Mouse (Mus musculus) intestine, embryonic 16.5 days (tissue): ENCODE data around the gene Cbx7. TPM values are rescaled to one million over a fixed set of nuclear protein-coding genes. Genes with fewer than 3 reads are reported as not detected.
A peak's percentile ranks its signal among the peaks of the same experiment; 100 is the strongest.

Experiments used
- ATAC-seq: fragments of 200-750 bp; cut with Nextera tagmentation; 2 replicates; pipeline ENCODE4 v1.8.0; 2017; ENCODE audit warnings: moderate TSS enrichment, moderate library complexity
- H3K27ac ChIP-seq: fragments of 300-500 bp; sonication (generic); 2 replicates; pipeline ENCODE4 v1.5.1; 2014; ENCODE audit warnings: mild to moderate bottlenecking, low read length
- H3K27me3 ChIP-seq: fragments of 300-500 bp; sonication (generic); replicated peaks from 2 replicates; pipeline ENCODE4 v1.6.1; 2014; ENCODE audit warnings: low read length, control low read depth, mixed read lengths; ENCODE audit not compliant: control insufficient read depth, insufficient read depth
- H3K36me3 ChIP-seq: fragments of 300-500 bp; sonication (generic); 2 replicates; pipeline ENCODE4 v1.6.1; 2014; ENCODE audit warnings: low read length, control low read depth; ENCODE audit not compliant: control insufficient read depth, insufficient read depth
- H3K4me1 ChIP-seq: fragments of 300-500 bp; sonication (generic); 2 replicates; pipeline ENCODE4 v1.6.1; 2014; ENCODE audit warnings: low read length, control low read depth, mixed read lengths; ENCODE audit not compliant: control insufficient read depth, insufficient read depth
- H3K4me2 ChIP-seq: fragments of 300-500 bp; sonication (generic); 2 replicates; pipeline ENCODE4 v1.6.1; 2014; ENCODE audit warnings: low read depth, low read length, control low read depth
- H3K4me3 ChIP-seq: fragments of 300-500 bp; sonication (generic); 2 replicates; pipeline ENCODE4 v1.5.1; 2014; ENCODE audit warnings: mild to moderate bottlenecking, low read length
- H3K9ac ChIP-seq: fragments of 300-500 bp; sonication (generic); 2 replicates; pipeline ENCODE4 v1.6.1; 2014; ENCODE audit warnings: low read depth, low read length
- H3K9me3 ChIP-seq: fragments of 300-500 bp; sonication (generic); 2 replicates; pipeline ENCODE4 v1.6.1; 2016; ENCODE audit warnings: low read length, control low read depth; ENCODE audit not compliant: control insufficient read depth
- WGBS: fragments of 180-500 bp; shearing (Covaris S2); extraction: QIAGEN DNeasy Blood & Tissue Kit; methylation state at CpG from one replicate; pipeline ENCODE4 v1.1.7; 2014; 5-methylcytosine and 5-hydroxymethylcytosine counted together
- polyA plus RNA-seq: library from polyadenylated mRNA; unstranded; fragments of >200 nt; fragmentation: Nextera tagmentation; extraction: Ambion mirVana; gene quantifications from 2 replicates; pipeline ENCODE4 v1.2.1, GENCODE M21; 2015

Gene Cbx7
- polyA plus RNA-seq, 1 experiment from 2014 or later = 3.7 TPM

GRCm38 (mm10) chr15:79985471-79985870, 14.6 kb upstream of the Cbx7 start:
- ATAC-seq = no peak
- WGBS = 66% methylated on average over 9 of the region's 11 CpGs
- Histone ChIP-seq H3K4me2 (no peak overlapping the region), H3K9me3 (no peaks in the 10 kb centered on the region), H3K27ac (no peak overlapping the region), H3K36me3 (no peaks in the 10 kb centered on the region), H3K27me3 (no peaks in the 10 kb centered on the region), H3K4me1 (0 out of 2 replicates have a peak, but pooled peaks cover 6% of the 10 kb centered on the region), H3K9ac (no peak overlapping the region), H3K4me3 (no peak overlapping the region)

- peak; percentile 81 for ATAC-seq
- no peak overlapping the region for H3K4me2 ChIP-seq
- H3K4me1 ChIP-seq = 0 out of 2 replicates have a peak, but pooled peaks cover 6% of the 10 kb centered on the region
- 15% methylated on average over 7 of the region's 7 CpGs for WGBS
- H3K9ac ChIP-seq = no peak overlapping the region
- no peak overlapping the region; the same call in 1 of the 2 replicates for H3K27ac ChIP-seq
- H3K36me3 ChIP-seq = no peaks in the 10 kb centered on the region
- H3K4me3 ChIP-seq = no peak overlapping the region
- H3K9me3 ChIP-seq = no peaks in the 10 kb centered on the region
- H3K27me3 ChIP-seq = no peaks in the 10 kb centered on the region
Observed at GRCm38 (mm10) chr15:79984152-79984551, 13.2 kb upstream of the Cbx7 start.

GRCm38 (mm10) chr15:79980716-79981115, 9.8 kb upstream of the Cbx7 start:
- H3K9ac ChIP-seq = no peak overlapping the region
- H3K27ac ChIP-seq = no peak overlapping the region
- no peak for ATAC-seq
- 0 out of 2 replicates have a peak, but pooled peaks cover 6% of the 10 kb centered on the region for H3K4me1 ChIP-seq
- no peaks in the 10 kb centered on the region for H3K36me3 ChIP-seq
- H3K4me3 ChIP-seq = no peak overlapping the region
- WGBS = 71% methylated on average over 11 of the region's 11 CpGs
- no peaks in the 10 kb centered on the region for H3K27me3 ChIP-seq
- H3K4me2 ChIP-seq = no peak overlapping the region
- H3K9me3 ChIP-seq = no peaks in the 10 kb centered on the region

- Histone ChIP-seq H3K4me3 (no peak overlapping the region), H3K36me3 (no peaks in the 10 kb centered on the region), H3K27me3 (no peaks in the 10 kb centered on the region), H3K9me3 (no peaks in the 10 kb centered on the region), H3K4me2 (no peak overlapping the region), H3K4me1 (no peaks in the 10 kb centered on the region), H3K9ac (no peak overlapping the region), H3K27ac (no peak overlapping the region)
- no peak for ATAC-seq
- WGBS = 97% methylated on average over 11 of the region's 11 CpGs
Observed at GRCm38 (mm10) chr15:79972186-79972585, 1.3 kb upstream of the Cbx7 start.

GRCm38 (mm10) chr15:79970491-79970890, 428 bp downstream of the Cbx7 start:
- no peaks in the 10 kb centered on the region for H3K27me3 ChIP-seq
- H3K9me3 ChIP-seq = no peaks in the 10 kb centered on the region
- H3K4me3 ChIP-seq = no peak overlapping the region
- WGBS = 95% methylated on average over 18 of the region's 18 CpGs
- H3K27ac ChIP-seq = no peak overlapping the region
- no peak overlapping the region for H3K4me2 ChIP-seq
- no peak for ATAC-seq
- no peak overlapping the region for H3K9ac ChIP-seq
- no peaks in the 10 kb centered on the region for H3K4me1 ChIP-seq
- H3K36me3 ChIP-seq = no peaks in the 10 kb centered on the region

- H3K27me3 ChIP-seq = no peaks in the 10 kb centered on the region
- no peak overlapping the region for H3K4me3 ChIP-seq
- no peak overlapping the region for H3K27ac ChIP-seq
- H3K9ac ChIP-seq = no peak overlapping the region
- no peaks in the 10 kb centered on the region for H3K4me1 ChIP-seq
- ATAC-seq = no peak
- H3K36me3 ChIP-seq = no peaks in the 10 kb centered on the region
- H3K4me2 ChIP-seq = no peak overlapping the region
- no peaks in the 10 kb centered on the region for H3K9me3 ChIP-seq
- 80% methylated on average over 6 of the region's 6 CpGs for WGBS
Observed at GRCm38 (mm10) chr15:79967346-79967745, 3.6 kb downstream of the Cbx7 start.

- WGBS = 63% methylated on average over 7 of the region's 7 CpGs
- no peak for ATAC-seq
Observed at GRCm38 (mm10) chr15:79964376-79964775, 6.5 kb downstream of the Cbx7 start.

GRCm38 (mm10) chr15:79962661-79963060, 8.3 kb downstream of the Cbx7 start:
- no peaks in the 10 kb centered on the region for H3K9me3 ChIP-seq
- no peak overlapping the region for H3K27ac ChIP-seq
- 88% methylated on average over 18 of the region's 18 CpGs for WGBS
- no peak overlapping the region for H3K9ac ChIP-seq
- no peaks in the 10 kb centered on the region for H3K36me3 ChIP-seq
- no peaks in the 10 kb centered on the region for H3K4me1 ChIP-seq
- no peak for ATAC-seq
- H3K4me3 ChIP-seq = no peak overlapping the region
- no peaks in the 10 kb centered on the region for H3K27me3 ChIP-seq
- H3K4me2 ChIP-seq = no peak overlapping the region

More at GRCm38 (mm10) chr15:79964376-79964775, 6.5 kb downstream of the Cbx7 start:
- no peaks in the 10 kb centered on the region for H3K9me3 ChIP-seq
- no peaks in the 10 kb centered on the region for H3K27me3 ChIP-seq
- no peaks in the 10 kb centered on the region for H3K36me3 ChIP-seq
- H3K4me1 ChIP-seq = no peaks in the 10 kb centered on the region
- no peak overlapping the region for H3K9ac ChIP-seq
- H3K4me3 ChIP-seq = no peak overlapping the region
- no peak overlapping the region for H3K27ac ChIP-seq
- no peak overlapping the region for H3K4me2 ChIP-seq

- Histone ChIP-seq H3K9ac (no peak overlapping the region), H3K4me3 (no peak overlapping the region), H3K4me1 (no peaks in the 10 kb centered on the region), H3K36me3 (no peaks in the 10 kb centered on the region), H3K27me3 (no peaks in the 10 kb centered on the region), H3K9me3 (no peaks in the 10 kb centered on the region), H3K4me2 (no peak overlapping the region), H3K27ac (no peak overlapping the region)
- 65% methylated on average over 9 of the region's 9 CpGs for WGBS
- ATAC-seq = peak; percentile 38; the same call in 1 of the 2 replicates
Observed at GRCm38 (mm10) chr15:79961366-79961921, 9.5 kb downstream of the Cbx7 start.

- H3K27ac ChIP-seq = no peak overlapping the region
- WGBS = 51% methylated on average over 3 of the region's 3 CpGs
- no peak overlapping the region for H3K4me2 ChIP-seq
Observed at GRCm38 (mm10) chr15:79958418-79958817, 12.5 kb downstream of the Cbx7 start.

More at GRCm38 (mm10) chr15:79958418-79958817, 12.5 kb downstream of the Cbx7 start:
- no peaks in the 10 kb centered on the region for H3K36me3 ChIP-seq
- no peaks in the 10 kb centered on the region for H3K27me3 ChIP-seq
- no peaks in the 10 kb centered on the region for H3K4me1 ChIP-seq
- H3K4me3 ChIP-seq = no peak overlapping the region
- ATAC-seq = no peak
- H3K9me3 ChIP-seq = no peaks in the 10 kb centered on the region
- no peak overlapping the region for H3K9ac ChIP-seq
